Mouse (Mus musculus): ENCODE results near the gene Cd37.

GRCm38 (mm10) chr7:45273672-45274071 lies 34.8 kb upstream of the Cd37 start:
- TF ChIP-seq CTCF (IDR thresholded peaks at IDR 0.05; ENCODE audit: borderline replicate concordance, control insufficient read depth, extremely low read depth, insufficient read depth, low read length, poor library complexity) (no peak), POLR2A (IDR thresholded peaks at IDR 0.05; ENCODE audit: control insufficient read depth, extremely low read depth, insufficient read depth, low read length, poor library complexity) (no peak)
